Mouse (Mus musculus) lung, adult 2 months (tissue): ENCODE data around the gene Hif1an. TPM values are rescaled to one million over a fixed set of nuclear protein-coding genes. Genes with fewer than 3 reads are reported as not detected.

Source experiments
- DNase-seq: peaks from one replicate; pipeline ENCODE4 v3.0.0; 2022
- H3K4me1 ChIP-seq: fragments of 200-500 bp; 2 replicates; pipeline ENCODE4 v1.6.1; 2011; ENCODE audit warnings: low read length; ENCODE audit not compliant: control insufficient read depth, insufficient read depth
- H3K4me3 ChIP-seq: fragments of 200-500 bp; replicated peaks from 2 replicates; pipeline ENCODE3; 2011; ENCODE audit warnings: low read depth, mild to moderate bottlenecking, control low read depth, low read length; ENCODE audit errors: extremely low read depth
- CTCF ChIP-seq: fragments of 200-500 bp; IDR thresholded peaks from 2 replicates; pipeline ENCODE4 v1.5.1; 2011; ENCODE audit warnings: mild to moderate bottlenecking, low read length, control low read depth; ENCODE audit not compliant: insufficient read depth
- POLR2A ChIP-seq: fragments of 200-500 bp; IDR thresholded peaks from 2 replicates; pipeline ENCODE4 v1.6.1; 2011; ENCODE audit warnings: low read depth, mild to moderate bottlenecking, control low read depth, low read length, borderline replicate concordance; ENCODE audit errors: extremely low read depth
- WGBS: fragments of 180-500 bp; shearing (Covaris S2); methylation state at CpG from one replicate; pipeline ENCODE4 v1.1.7; 2018; 5-methylcytosine and 5-hydroxymethylcytosine counted together
- polyA plus RNA-seq: library from polyadenylated mRNA; depleted of rRNA; stranded (reverse); fragments of >200 nt; gene quantifications from 2 replicates; pipeline ENCODE4 v1.2.3, GENCODE M21; 2012

Hif1an gene
- polyA plus RNA-seq, 1 experiment: 27.0 TPM

GRCm38 (mm10) chr19:44554861-44555590, 7.6 kb upstream of the Hif1an start, which contains the start of gene Ndufb8:
Gene Ndufb8, minus strand, starts transcription at chr19:44555440.
- Histone ChIP-seq H3K4me1 (no peaks in the 10 kb centered on the region), H3K4me3 (peak within 1 kb of the TSS; percentile 99)
- DNase-seq: peak; percentile 96
- under 1% methylated on average over 50 of the region's 50 CpGs for WGBS
- TF ChIP-seq POLR2A: peak; percentile 88; the same call in 1 of the 2 replicates
- no peak for TF ChIP-seq CTCF

- TF ChIP-seq POLR2A: no peak
- TF ChIP-seq CTCF: no peak
- WGBS: 76% methylated on average over 14 of the region's 14 CpGs
- peaks cover 3% of the 10 kb centered on the region; the same call in 1 of the 2 replicates for H3K4me1 ChIP-seq
Observed at GRCm38 (mm10) chr19:44564006-44564405, 1.4 kb downstream of the Hif1an start.

GRCm38 (mm10) chr19:44567763-44568162, 5.1 kb downstream of the Hif1an start:
- H3K4me1 ChIP-seq: peaks cover 3% of the 10 kb centered on the region; the same call in 1 of the 2 replicates
- no peak overlapping the region for H3K4me3 ChIP-seq
- WGBS: 54% methylated on average over 3 of the region's 3 CpGs
- TF ChIP-seq POLR2A (no peak), CTCF (no peak)
- peak; percentile 27 for DNase-seq

More at GRCm38 (mm10) chr19:44564006-44564405, 1.4 kb downstream of the Hif1an start:
- no peak overlapping the region for H3K4me3 ChIP-seq
- peak; percentile 41 for DNase-seq

GRCm38 (mm10) chr19:44576275-44576674, 13.6 kb downstream of the Hif1an start:
- 65% methylated on average over 7 of the region's 7 CpGs for WGBS
- H3K4me1 ChIP-seq: no peaks in the 10 kb centered on the region
- TF ChIP-seq CTCF: no peak
- no peak for TF ChIP-seq POLR2A

GRCm38 (mm10) chr19:44578038-44578437, 15.4 kb downstream of the Hif1an start:
- DNase-seq: no peak
- 61% methylated on average over 1 of the region's 1 CpGs for WGBS
- H3K4me1 ChIP-seq: no peaks in the 10 kb centered on the region
- no peak overlapping the region for H3K4me3 ChIP-seq
- TF ChIP-seq CTCF: no peak
- TF ChIP-seq POLR2A: no peak

More at GRCm38 (mm10) chr19:44576275-44576674, 13.6 kb downstream of the Hif1an start:
- H3K4me3 ChIP-seq: no peak overlapping the region
- no peak for DNase-seq

GRCm38 (mm10) chr19:44582103-44582502, 19.5 kb downstream of the Hif1an start:
- no peak for TF ChIP-seq POLR2A
- TF ChIP-seq CTCF: no peak
- DNase-seq: no peak
- Histone ChIP-seq H3K4me3 (no peak overlapping the region), H3K4me1 (no peaks in the 10 kb centered on the region)
- WGBS: 80% methylated on average over 10 of the region's 10 CpGs

GRCm38 (mm10) chr19:44582638-44583309, 20.1 kb downstream of the Hif1an start:
- TF ChIP-seq POLR2A (no peak), CTCF (peak; percentile 98)
- 37% methylated on average over 9 of the region's 9 CpGs for WGBS
- peak; percentile 88 for DNase-seq
- no peak overlapping the region for H3K4me3 ChIP-seq
- no peaks in the 10 kb centered on the region for H3K4me1 ChIP-seq

GRCm38 (mm10) chr19:44588036-44588435, 25.4 kb downstream of the Hif1an start:
- TF ChIP-seq CTCF (no peak), POLR2A (no peak)
- DNase-seq: no peak
- WGBS: 40% methylated on average over 4 of the region's 4 CpGs
- H3K4me3 ChIP-seq: no peak overlapping the region
- no peaks in the 10 kb centered on the region for H3K4me1 ChIP-seq

- TF ChIP-seq CTCF (no peak), POLR2A (no peak)
- 44% methylated on average over 7 of the region's 7 CpGs for WGBS
Observed at GRCm38 (mm10) chr19:44589591-44590223, 27.1 kb downstream of the Hif1an start.

GRCm38 (mm10) chr19:44590992-44591391, 28.3 kb downstream of the Hif1an start:
- DNase-seq: no peak
- WGBS: 73% methylated on average over 18 of the region's 18 CpGs
- TF ChIP-seq CTCF: no peak
- TF ChIP-seq POLR2A: no peak
- H3K4me3 ChIP-seq: no peak overlapping the region
- H3K4me1 ChIP-seq: no peaks in the 10 kb centered on the region

More at GRCm38 (mm10) chr19:44589591-44590223, 27.1 kb downstream of the Hif1an start:
- Histone ChIP-seq H3K4me1 (no peaks in the 10 kb centered on the region), H3K4me3 (no peak overlapping the region)
- DNase-seq: no peak

- Histone ChIP-seq H3K4me1 (no peaks in the 10 kb centered on the region), H3K4me3 (no peak overlapping the region)
- TF ChIP-seq POLR2A (no peak), CTCF (no peak)
- WGBS: 63% methylated on average over 6 of the region's 6 CpGs
- no peak for DNase-seq
Observed at GRCm38 (mm10) chr19:44591638-44592037, 29.0 kb downstream of the Hif1an start.
